25 mouse cellular contexts compared by ENCODE assay signal in genomic region chr16:59880073-59880472, GRCm38 (mm10).
"Had no signal": no experiment of that assay in that cellular context is flagged by ENCODE, and none has a peak within 500 bp of the region (broad histone marks: within the 10 kb centered on the region; RNA-seq: fewer than 3 reads in every experiment).

No protein-coding gene starts in this region.

- H3K4me3 ChIP-seq: embryonic facial prominence, embryonic 10.5 days; embryonic facial prominence, embryonic 12.5 days; embryonic facial prominence, embryonic 13.5 days; embryonic facial prominence, embryonic 15.5 days; erythroblast, embryonic 14.5 days; forebrain, embryonic 10.5 days; forebrain, embryonic 12.5 days; forebrain, embryonic 13.5 days; forebrain, embryonic 15.5 days; gastrocnemius, adult 2 months; heart, adult 2 months; heart, embryonic 10.5 days had no signal

- H3K9me3 ChIP-seq: embryonic facial prominence, embryonic 10.5 days; embryonic facial prominence, embryonic 12.5 days; embryonic facial prominence, embryonic 13.5 days; embryonic facial prominence, embryonic 15.5 days; forebrain, embryonic 10.5 days; forebrain, embryonic 12.5 days; forebrain, embryonic 13.5 days; forebrain, embryonic 15.5 days; heart, embryonic 10.5 days had no signal

- H3K27me3 ChIP-seq: embryonic facial prominence, embryonic 12.5 days; embryonic facial prominence, embryonic 13.5 days; embryonic facial prominence, embryonic 15.5 days; forebrain, embryonic 12.5 days; forebrain, embryonic 13.5 days; forebrain, embryonic 15.5 days had no signal

- H3K4me1 ChIP-seq: embryonic facial prominence, embryonic 10.5 days; embryonic facial prominence, embryonic 12.5 days; embryonic facial prominence, embryonic 13.5 days; embryonic facial prominence, embryonic 15.5 days; forebrain, embryonic 10.5 days; forebrain, embryonic 12.5 days; forebrain, embryonic 13.5 days; forebrain, embryonic 15.5 days; heart, embryonic 10.5 days had no signal

- DNase-seq: cerebellum, adult 9-11 months; cerebellum, postnatal 10 days; cerebellum, postnatal 14 days; cerebellum, postnatal 25 days; cerebellum, postnatal 36 days; embryo, embryonic 11 days; forebrain, postnatal 0 days; gastrocnemius, adult 2 months; gastrocnemius, postnatal 10 days; gastrocnemius, postnatal 14 days; gastrocnemius, postnatal 25 days; gastrocnemius, postnatal 36 days; heart, adult 11 months; heart, adult 18-20 months; heart, adult 2 months had no signal

- H3K4me2 ChIP-seq: embryonic facial prominence, embryonic 12.5 days; embryonic facial prominence, embryonic 13.5 days; embryonic facial prominence, embryonic 15.5 days; forebrain, embryonic 12.5 days; forebrain, embryonic 13.5 days; forebrain, embryonic 15.5 days had no signal

- H3K36me3 ChIP-seq: embryonic facial prominence, embryonic 10.5 days; embryonic facial prominence, embryonic 12.5 days; embryonic facial prominence, embryonic 13.5 days; embryonic facial prominence, embryonic 15.5 days; forebrain, embryonic 10.5 days; forebrain, embryonic 12.5 days; forebrain, embryonic 15.5 days; heart, embryonic 10.5 days had no signal

- H3K27ac ChIP-seq: embryonic facial prominence, embryonic 10.5 days; embryonic facial prominence, embryonic 12.5 days; embryonic facial prominence, embryonic 13.5 days; embryonic facial prominence, embryonic 15.5 days; forebrain, embryonic 10.5 days; forebrain, embryonic 12.5 days; forebrain, embryonic 13.5 days; forebrain, embryonic 15.5 days; gastrocnemius, adult 2 months; heart, adult 2 months; heart, embryonic 10.5 days had no signal

- H3K9ac ChIP-seq: embryonic facial prominence, embryonic 12.5 days; embryonic facial prominence, embryonic 13.5 days; embryonic facial prominence, embryonic 15.5 days; forebrain, embryonic 12.5 days; forebrain, embryonic 13.5 days; forebrain, embryonic 15.5 days; forebrain, postnatal 0 days had no signal
